Mouse (Mus musculus) E14TG2a.4 (cell line): ENCODE measurements at regions not wholly inside any gene's neighbourhood (a gene's known extent, or its start where the extent isn't known, plus 50 kb on each side); places are given as distances from the start of the nearest gene placed in this dataset.

Source experiments
- CTCF ChIP-seq: conservative IDR thresholded peaks from 2 replicates; pipeline ENCODE4 v1.5.1; 2014; ENCODE audit warnings: low read length
- NANOG ChIP-seq: IDR thresholded peaks from 2 replicates; pipeline ENCODE4 v1.6.1; 2014; ENCODE audit warnings: borderline replicate concordance, low read length, mixed read lengths
- POU5F1 ChIP-seq: IDR thresholded peaks from 2 replicates; pipeline ENCODE4 v1.6.1; 2014; ENCODE audit warnings: low read length, borderline replicate concordance

DNA sequence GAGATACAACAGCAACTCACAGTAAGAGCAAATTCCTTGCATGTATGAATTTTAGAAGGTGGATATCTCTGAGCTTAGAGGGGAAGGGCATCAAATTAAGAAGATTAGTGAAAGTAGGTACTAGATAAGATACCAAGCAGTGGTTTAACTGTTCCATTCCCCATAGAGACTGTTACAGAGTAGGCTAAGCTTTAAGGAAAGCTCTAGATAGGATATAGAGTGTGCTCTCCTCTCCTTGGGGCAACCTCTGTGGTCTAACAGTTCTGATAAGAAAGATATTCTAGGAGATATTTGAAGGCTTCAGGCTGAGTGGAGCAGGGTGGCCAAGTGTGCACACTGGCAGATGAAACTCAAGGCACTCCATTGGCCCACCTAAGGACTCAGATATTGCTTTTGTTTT, 94.5 kb upstream of the Fam3c start:
- TF ChIP-seq CTCF (no peak), NANOG (no peak), POU5F1 (no peak)
